Mouse (Mus musculus) CD4-positive helper T cell, adult 2 months (primary cell): Measurements from ENCODE around the gene Calhm3.
"Not testable (repeated sequence)": the region's sequence is repeated elsewhere in the genome, so short reads cannot be mapped to it uniquely, and the experiment has no call there.

ENCODE experiments used
- DNase-seq: peaks from one replicate; pipeline ENCODE4 v3.0.0-alpha.2; 2012; ENCODE audit warnings: low read depth, missing footprints, low spot score

The Calhm3 gene

GRCm38 (mm10) chr19:47167617-47168214, 10.2 kb upstream of the Calhm3 start:
- no peak for DNase-seq

- DNase-seq = no peak
Measured at GRCm38 (mm10) chr19:47166758-47167157, 9.2 kb upstream of the Calhm3 start.

- DNase-seq = no peak
Measured at GRCm38 (mm10) chr19:47163176-47163744, 5.7 kb upstream of the Calhm3 start.

- DNase-seq = no peak
Measured at GRCm38 (mm10) chr19:47161669-47162068, 4.1 kb upstream of the Calhm3 start.

- DNase-seq = no peak
Measured at GRCm38 (mm10) chr19:47153767-47154166, 3.8 kb downstream of the Calhm3 start.

- no peak for DNase-seq
Measured at GRCm38 (mm10) chr19:47152062-47152369, 5.5 kb downstream of the Calhm3 start.

GRCm38 (mm10) chr19:47151332-47152061, 6.1 kb downstream of the Calhm3 start:
- DNase-seq = no peak

- DNase-seq = no peak
Measured at GRCm38 (mm10) chr19:47149854-47150253, 7.7 kb downstream of the Calhm3 start.

- DNase-seq = no peak
Measured at GRCm38 (mm10) chr19:47148267-47148847, 9.2 kb downstream of the Calhm3 start.

- no peak for DNase-seq
Measured at GRCm38 (mm10) chr19:47144154-47144553, 13.4 kb downstream of the Calhm3 start, which contains the start of gene Calhm1. Gene Calhm1 (minus strand): TSS chr19:47144254.

- no peak for DNase-seq
Measured at GRCm38 (mm10) chr19:47142438-47142837, 15.1 kb downstream of the Calhm3 start.

GRCm38 (mm10) chr19:47139611-47140010, 18.0 kb downstream of the Calhm3 start:
- not testable (repeated sequence) for DNase-seq

GRCm38 (mm10) chr19:47137771-47138421, 19.7 kb downstream of the Calhm3 start, which contains the start of gene Calhm2:
Gene Calhm2 (minus strand): TSS chr19:47138294.
- peak; percentile 64 for DNase-seq

- peak; percentile 49 for DNase-seq
Measured at GRCm38 (mm10) chr19:47137051-47137581, 20.4 kb downstream of the Calhm3 start.

GRCm38 (mm10) chr19:47136170-47136569, 21.4 kb downstream of the Calhm3 start:
- no peak for DNase-seq

- DNase-seq = peak; percentile 29
Measured at GRCm38 (mm10) chr19:47135568-47135967, 22.0 kb downstream of the Calhm3 start.

GRCm38 (mm10) chr19:47133161-47133560, 24.4 kb downstream of the Calhm3 start:
- peak; percentile 18 for DNase-seq

- DNase-seq = no peak
Measured at GRCm38 (mm10) chr19:47130551-47131125, 26.9 kb downstream of the Calhm3 start.

- DNase-seq = no peak
Measured at GRCm38 (mm10) chr19:47128835-47129234, 28.7 kb downstream of the Calhm3 start.

- no peak for DNase-seq
Measured at GRCm38 (mm10) chr19:47128164-47128563, 29.4 kb downstream of the Calhm3 start.

- peak; percentile 57 for DNase-seq
Measured at GRCm38 (mm10) chr19:47122802-47123201, 34.8 kb downstream of the Calhm3 start.
